Mouse (Mus musculus): ENCODE results near the gene Slc7a8. TPM values are rescaled to one million over a fixed set of nuclear protein-coding genes. Genes with fewer than 3 reads are reported as not detected.

Slc7a8 gene
- total RNA-seq, 1 experiment from 2014 or later: 4.4 TPM

DNA sequence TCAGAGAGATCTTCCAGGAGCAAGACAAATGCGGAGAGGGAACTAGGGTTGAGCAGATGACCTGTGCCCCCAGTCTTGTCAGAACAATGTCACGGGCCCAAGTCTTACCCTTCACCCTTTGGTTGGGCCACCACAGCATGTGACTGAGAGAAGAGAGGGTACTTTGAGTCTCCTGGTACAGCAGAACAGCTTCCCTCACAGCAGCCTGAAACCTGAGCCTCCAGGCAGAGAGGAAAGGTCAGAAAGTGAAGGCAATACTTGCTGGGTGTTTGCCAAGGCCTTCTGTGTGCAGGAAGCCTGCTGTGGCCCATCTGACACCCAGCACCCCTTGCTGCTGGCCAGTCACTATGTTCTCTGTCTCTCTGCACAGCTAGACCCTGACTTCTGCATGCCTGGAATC lies 39.4 kb downstream of the Slc7a8 start:
- ATAC-seq (replicated peaks; ENCODE audit: low read depth, poor library complexity, severe bottlenecking): no peak

DNA sequence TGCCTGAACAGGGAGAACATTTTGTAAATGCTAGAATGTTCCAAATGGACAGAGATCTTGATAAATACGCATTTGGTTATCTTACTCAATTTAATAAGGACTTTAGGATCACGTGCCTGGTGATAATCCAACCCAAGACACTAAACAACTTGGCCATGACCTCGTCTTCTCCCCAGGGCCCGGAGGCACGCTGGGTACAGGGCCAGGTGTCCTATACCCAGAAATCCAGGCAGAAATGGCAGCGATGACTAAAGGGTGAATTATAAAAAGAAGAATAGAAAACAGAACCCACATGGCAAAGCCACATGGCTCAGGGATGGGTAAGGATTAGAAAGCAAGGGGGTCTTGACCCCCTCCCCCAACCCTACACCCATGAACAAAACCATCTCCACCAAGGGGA lies 40.0 kb downstream of the Slc7a8 start:
- no peak for ATAC-seq (replicated peaks; ENCODE audit: low read depth, poor library complexity, severe bottlenecking)

- no peak for ATAC-seq (replicated peaks; ENCODE audit: low read depth, poor library complexity, severe bottlenecking)
Observed at GRCm38 (mm10) chr14:54737634-54738033, 44.1 kb downstream of the Slc7a8 start.

DNA sequence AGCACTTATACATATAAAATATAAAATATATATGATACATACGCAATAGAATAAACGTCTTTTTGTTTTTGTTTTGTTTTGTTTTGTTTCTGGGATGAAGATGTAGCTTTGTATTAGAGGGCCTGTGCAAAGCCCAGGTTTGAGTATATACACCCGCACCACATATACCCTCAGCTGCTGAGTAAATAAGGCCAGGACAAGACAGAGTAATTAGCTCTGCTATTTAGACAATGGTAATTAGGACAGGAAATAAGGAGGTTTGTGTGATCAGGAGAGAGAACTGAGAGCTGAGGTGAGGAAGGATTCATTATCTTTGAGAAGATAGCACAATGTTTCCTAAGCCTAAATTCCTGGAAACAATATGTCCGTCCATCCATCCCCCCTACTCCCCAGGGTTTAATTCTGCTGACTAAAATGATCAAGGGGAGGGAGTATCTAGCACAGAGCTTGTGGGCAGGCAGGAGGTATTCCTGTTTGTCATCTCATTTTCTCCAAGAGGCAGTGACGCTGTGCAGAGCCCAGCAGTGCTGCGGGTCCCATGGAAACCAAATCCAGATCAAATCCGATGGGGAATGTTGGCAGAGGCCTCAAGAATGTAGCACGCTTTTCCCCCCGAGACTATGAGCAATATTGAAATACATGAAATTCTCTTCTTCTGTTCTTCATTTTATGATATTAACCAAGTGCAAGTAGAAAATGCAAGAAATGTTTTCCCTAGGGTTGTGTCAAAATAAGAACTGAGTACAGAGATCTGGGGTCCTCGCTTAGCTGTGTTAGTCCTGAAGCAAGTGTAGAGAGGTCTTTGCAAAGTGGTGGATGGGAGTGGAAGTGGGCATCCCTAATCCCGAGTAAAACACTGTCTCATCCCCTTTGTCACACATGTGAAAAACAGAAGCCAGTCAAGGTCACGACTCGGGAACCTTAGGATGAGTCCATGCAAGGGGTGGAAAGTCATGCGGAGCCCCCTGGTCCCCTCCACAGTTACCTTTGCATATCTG lies 44.9 kb downstream of the Slc7a8 start:
- ATAC-seq (replicated peaks; ENCODE audit: low read depth, poor library complexity, severe bottlenecking): no peak

- ATAC-seq (replicated peaks; ENCODE audit: low read depth, poor library complexity, severe bottlenecking): no peak
Observed at GRCm38 (mm10) chr14:54735221-54735620, 46.5 kb downstream of the Slc7a8 start.

GRCm38 (mm10) chr14:54734004-54734403 lies 47.7 kb downstream of the Slc7a8 start:
- ATAC-seq (replicated peaks; ENCODE audit: low read depth, poor library complexity, severe bottlenecking): no peak

GRCm38 (mm10) chr14:54732206-54732605 lies 49.5 kb downstream of the Slc7a8 start:
- ATAC-seq (replicated peaks; ENCODE audit: low read depth, poor library complexity, severe bottlenecking): no peak

- ATAC-seq (replicated peaks; ENCODE audit: low read depth, poor library complexity, severe bottlenecking): no peak
Observed at GRCm38 (mm10) chr14:54730305-54730704, 51.4 kb downstream of the Slc7a8 start.

DNA sequence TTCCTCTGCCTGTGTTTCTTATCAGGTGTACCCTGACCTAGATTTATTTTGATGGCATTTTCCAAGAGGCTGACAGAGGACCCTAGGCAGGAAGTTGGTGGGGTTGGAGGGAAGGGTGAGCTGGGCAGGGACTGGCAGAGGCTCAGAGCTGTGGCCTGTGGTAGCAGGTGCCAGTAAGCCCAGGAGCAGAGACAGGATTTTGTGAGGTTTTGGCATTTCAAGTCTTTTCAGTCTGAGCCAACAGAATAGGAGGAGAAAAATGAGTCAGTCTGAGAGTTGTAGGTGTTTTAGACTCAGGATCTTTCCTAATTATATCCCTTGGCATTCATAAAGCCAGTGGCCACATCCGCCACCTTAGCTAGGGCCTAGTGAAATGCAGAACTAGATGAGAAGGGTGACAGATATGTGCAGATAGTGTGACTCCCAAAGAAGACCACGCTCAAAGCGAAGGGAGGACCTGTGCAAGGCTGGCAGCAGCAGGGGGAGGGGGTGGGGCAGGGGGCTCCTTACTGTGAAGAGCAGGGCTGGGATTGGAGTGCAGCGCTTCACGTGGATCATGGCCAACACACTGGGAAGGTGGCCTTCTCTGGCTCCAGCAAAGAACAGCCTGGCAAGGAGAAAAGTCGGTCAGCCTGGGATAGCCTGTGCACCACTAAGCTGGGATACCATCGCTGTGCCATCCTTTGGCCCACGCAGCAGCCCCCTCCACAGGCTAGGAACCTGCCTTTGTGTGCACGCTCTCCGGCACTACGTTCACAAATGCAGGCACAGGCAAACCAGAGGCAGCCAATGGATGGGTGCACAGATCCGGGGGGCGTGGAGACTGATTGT lies 52.7 kb downstream of the Slc7a8 start:
- peak; percentile 30; the same call in 1 of the 2 replicates for ATAC-seq (replicated peaks; ENCODE audit: low read depth, poor library complexity, severe bottlenecking)

DNA sequence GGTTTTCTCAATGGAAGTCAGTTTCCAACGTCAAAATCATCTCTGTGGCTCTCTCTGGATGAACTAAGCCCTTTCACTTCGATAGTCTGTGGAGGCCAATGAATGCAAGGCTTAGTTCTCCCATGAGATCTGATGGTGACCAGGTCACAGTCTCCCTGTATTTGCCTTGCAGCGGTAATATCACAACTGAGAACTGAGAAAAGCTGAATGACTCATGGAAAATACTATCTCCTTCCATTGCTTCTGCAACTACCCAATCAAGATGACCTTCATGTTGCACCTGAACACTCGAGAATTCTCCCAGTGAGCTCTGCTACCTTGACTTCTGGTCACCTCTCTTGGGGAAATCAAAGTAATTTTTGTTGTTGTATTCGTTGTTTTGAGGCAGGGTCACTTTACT lies 54.2 kb downstream of the Slc7a8 start:
- ATAC-seq (replicated peaks; ENCODE audit: low read depth, poor library complexity, severe bottlenecking): no peak

GRCm38 (mm10) chr14:54724049-54724448 lies 57.7 kb downstream of the Slc7a8 start:
- peak; percentile 62 for ATAC-seq (replicated peaks; ENCODE audit: low read depth, poor library complexity, severe bottlenecking)

DNA sequence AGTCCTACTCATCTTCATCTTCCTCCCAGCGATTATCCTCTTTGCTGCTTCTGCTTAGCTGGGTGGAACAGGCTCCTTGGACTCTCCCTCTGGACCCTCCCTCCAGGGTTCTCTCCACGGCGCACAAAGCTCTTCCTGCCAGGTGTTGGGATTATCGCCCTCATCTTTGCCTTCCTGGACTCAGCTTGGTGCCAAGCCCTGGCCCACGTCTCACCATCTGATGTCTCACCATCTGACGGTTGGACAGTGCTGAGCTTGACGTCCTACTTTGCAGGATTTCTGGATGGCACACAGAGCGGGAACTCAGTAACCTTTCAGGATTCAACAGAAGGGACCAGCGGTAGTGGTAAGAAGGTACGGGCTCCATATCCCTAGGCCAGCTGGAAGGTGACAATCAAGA lies 60.0 kb downstream of the Slc7a8 start:
- ATAC-seq (replicated peaks; ENCODE audit: low read depth, poor library complexity, severe bottlenecking): no peak

- no peak for ATAC-seq (replicated peaks; ENCODE audit: low read depth, poor library complexity, severe bottlenecking)
Observed at GRCm38 (mm10) chr14:54720654-54721350, 60.9 kb downstream of the Slc7a8 start.

DNA sequence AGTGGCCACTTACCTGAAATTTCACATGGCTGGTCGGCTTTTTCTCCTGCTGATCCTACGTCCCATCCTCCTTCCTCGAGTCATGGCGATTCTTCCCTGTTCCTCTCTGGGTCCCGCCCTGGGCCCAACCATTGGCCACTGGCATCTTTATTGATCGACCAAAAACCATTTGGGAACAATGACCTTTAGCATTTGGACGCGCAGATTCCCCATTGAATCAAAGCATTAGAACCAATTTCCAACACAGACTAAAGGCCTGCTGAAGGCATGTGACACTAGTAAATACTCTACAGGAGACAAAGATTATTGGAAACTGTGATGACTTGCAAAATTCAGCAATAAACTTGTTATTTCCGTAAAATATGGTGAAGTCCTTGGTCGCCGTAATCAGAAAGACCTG lies 61.7 kb downstream of the Slc7a8 start:
- no peak for ATAC-seq (replicated peaks; ENCODE audit: low read depth, poor library complexity, severe bottlenecking)

DNA sequence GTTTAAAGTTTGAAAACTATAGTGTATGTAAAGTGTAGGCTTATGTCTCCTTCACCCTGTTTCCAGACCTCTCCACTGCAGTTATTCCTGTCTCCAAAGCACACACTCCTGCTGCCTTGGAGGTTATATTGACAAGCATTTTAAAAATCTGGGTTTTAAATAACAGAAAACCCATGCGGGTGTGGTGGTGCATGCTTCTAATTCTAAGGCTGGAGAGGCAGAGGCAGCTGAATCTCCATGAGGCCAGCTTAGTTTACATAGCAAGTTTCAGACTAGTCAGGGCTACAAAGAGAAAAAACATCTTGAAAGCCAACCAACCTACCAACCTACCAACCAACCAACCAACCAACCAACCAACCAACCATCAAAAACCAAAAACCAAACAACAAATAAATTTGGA lies 66.3 kb downstream of the Slc7a8 start:
- ATAC-seq (replicated peaks; ENCODE audit: low read depth, poor library complexity, severe bottlenecking): no peak

DNA sequence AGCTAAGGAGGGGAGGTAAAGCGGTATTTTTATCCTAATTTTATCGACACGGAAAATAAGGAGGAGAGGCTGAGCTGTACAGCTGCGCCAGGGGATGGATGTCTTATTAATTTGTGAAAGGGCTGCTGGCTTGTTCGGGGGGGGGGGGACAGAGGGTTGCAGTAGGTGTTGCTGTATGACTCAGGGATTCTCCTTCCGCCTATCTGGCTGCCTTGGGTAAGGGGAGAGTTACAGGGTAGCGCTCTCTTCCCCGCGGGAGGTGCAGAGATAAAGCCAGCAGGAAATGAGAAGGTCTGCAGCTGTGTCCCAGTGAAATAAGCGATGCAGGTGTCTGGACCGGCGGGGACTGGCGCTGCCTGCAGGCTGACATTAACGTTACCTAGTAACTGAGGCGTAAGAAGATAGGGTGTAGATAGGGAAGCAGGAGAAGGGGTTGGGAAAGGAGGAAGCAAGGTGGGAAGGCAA lies 67.1 kb downstream of the Slc7a8 start:
- peak; percentile 70 for ATAC-seq (replicated peaks; ENCODE audit: low read depth, poor library complexity, severe bottlenecking)

- peak; percentile 48 for ATAC-seq (replicated peaks; ENCODE audit: low read depth, poor library complexity, severe bottlenecking)
Observed at GRCm38 (mm10) chr14:54714121-54714520, 67.6 kb downstream of the Slc7a8 start.

GRCm38 (mm10) chr14:54712861-54713260 lies 68.9 kb downstream of the Slc7a8 start:
- peak; percentile 46 for ATAC-seq (replicated peaks; ENCODE audit: low read depth, poor library complexity, severe bottlenecking)

- ATAC-seq (replicated peaks; ENCODE audit: low read depth, poor library complexity, severe bottlenecking): no peak
Observed at GRCm38 (mm10) chr14:54712074-54712473, 69.7 kb downstream of the Slc7a8 start, which contains the start of gene Cebpe. Cebpe (minus strand) TSS chr14:54712174.

GRCm38 (mm10) chr14:54709054-54709453 lies 72.7 kb downstream of the Slc7a8 start:
- ATAC-seq (replicated peaks; ENCODE audit: low read depth, poor library complexity, severe bottlenecking): no peak
